In the genomic region with DNA sequence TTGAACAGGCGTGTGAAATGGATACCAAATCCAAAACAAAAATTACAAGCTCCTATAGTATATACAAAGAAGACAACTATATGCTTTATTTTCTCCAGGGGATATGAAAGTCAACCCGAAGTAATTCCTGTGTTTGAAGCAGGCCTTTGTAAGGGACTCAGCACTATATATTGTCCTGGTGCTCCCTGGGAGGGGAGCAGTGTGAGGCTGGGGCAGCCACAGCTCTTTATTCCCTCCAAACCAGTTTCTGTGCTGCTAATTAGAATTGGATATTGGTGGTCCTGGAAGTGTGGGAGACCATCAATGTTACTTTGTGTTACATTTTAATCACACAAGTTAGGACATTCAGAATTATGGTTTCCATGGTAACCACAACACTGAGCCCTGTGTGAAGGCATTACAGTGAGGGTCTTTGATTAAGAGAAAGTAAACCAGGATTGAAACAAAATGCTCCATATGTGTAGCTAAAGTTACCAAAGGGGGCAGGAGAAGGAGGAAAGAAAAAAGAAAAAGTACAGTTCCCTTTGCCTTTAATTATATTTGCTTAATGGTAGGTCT, we compare ENCODE assay signal across 16 mouse cellular contexts.
DNase-seq lines count a peak whose midpoint lies in the region; ATAC-seq and TF ChIP-seq lines count a peak whose summit lies in the region.
"Had no signal": no experiment of that assay in that cellular context is flagged by ENCODE, and none has a peak within 500 bp of the region (broad histone marks: within the 10 kb centered on the region; RNA-seq: fewer than 3 reads in every experiment).

No protein-coding gene starts in this region.

- no peaks in the 10 kb centered on the region for H3K9me3 ChIP-seq in embryonic facial prominence, embryonic 11.5 days (replicated peaks; ENCODE audit: control insufficient read depth, low read length)
- H3K9me3 ChIP-seq in embryonic facial prominence, embryonic 10.5 days = no peaks in the 10 kb centered on the region
- no peaks in the 10 kb centered on the region for H3K9me3 ChIP-seq in forebrain, embryonic 14.5 days (replicated peaks; ENCODE audit: control insufficient read depth, low read length)
- no peaks in the 10 kb centered on the region for H3K9me3 ChIP-seq in hindbrain, postnatal 0 days (ENCODE audit: low read length)
- H3K9me3 ChIP-seq in midbrain, postnatal 0 days (ENCODE audit: low read length) = no peaks in the 10 kb centered on the region
- no peaks in the 10 kb centered on the region for H3K9me3 ChIP-seq in liver, embryonic 11.5 days (ENCODE audit: control insufficient read depth, low read length)
- no peaks in the 10 kb centered on the region for H3K9me3 ChIP-seq in intestine, embryonic 16.5 days (ENCODE audit: control insufficient read depth, low read length)
- H3K9me3 ChIP-seq: heart, embryonic 12.5 days; liver, embryonic 15.5 days had no signal

- intact Hi-C loops in gastrocnemius, postnatal 36 days (cut with DNase I) = no loop called here

- 54% methylated on average over 2 of the region's 2 CpGs for WGBS in embryonic facial prominence, embryonic 11.5 days
- 52% methylated on average over 2 of the region's 2 CpGs for WGBS in embryonic facial prominence, embryonic 10.5 days
- WGBS in forebrain, embryonic 14.5 days = 19% methylated on average over 2 of the region's 2 CpGs
- WGBS in hindbrain, postnatal 0 days = 31% methylated on average over 2 of the region's 2 CpGs
- WGBS in midbrain, postnatal 0 days = 33% methylated on average over 2 of the region's 2 CpGs
- WGBS in liver, embryonic 11.5 days = 77% methylated on average over 2 of the region's 2 CpGs
- 58% methylated on average over 2 of the region's 2 CpGs for WGBS in intestine, embryonic 16.5 days

- H3K36me3 ChIP-seq in embryonic facial prominence, embryonic 11.5 days (replicated peaks; ENCODE audit: control insufficient read depth, insufficient read depth, low read depth, low read length) = no peaks in the 10 kb centered on the region
- no peaks in the 10 kb centered on the region for H3K36me3 ChIP-seq in embryonic facial prominence, embryonic 10.5 days (replicated peaks)
- H3K36me3 ChIP-seq in forebrain, embryonic 14.5 days (ENCODE audit: control insufficient read depth, insufficient read depth, low read length) = no peaks in the 10 kb centered on the region
- no peaks in the 10 kb centered on the region for H3K36me3 ChIP-seq in hindbrain, postnatal 0 days (ENCODE audit: insufficient read depth, low read length)
- no peaks in the 10 kb centered on the region for H3K36me3 ChIP-seq in midbrain, postnatal 0 days (ENCODE audit: insufficient read depth, low read length)
- H3K36me3 ChIP-seq in liver, embryonic 11.5 days (ENCODE audit: control insufficient read depth, insufficient read depth, low read length) = no peaks in the 10 kb centered on the region
- H3K36me3 ChIP-seq in intestine, embryonic 16.5 days (ENCODE audit: control insufficient read depth, insufficient read depth, low read length) = no peaks in the 10 kb centered on the region
- H3K36me3 ChIP-seq: heart, embryonic 12.5 days; liver, embryonic 15.5 days had no signal

- H3K4me2 ChIP-seq in embryonic facial prominence, embryonic 11.5 days (ENCODE audit: low read depth, low read length) = no peak overlapping the region
- H3K4me2 ChIP-seq in forebrain, embryonic 14.5 days (ENCODE audit: low read length) = no peak overlapping the region
- H3K4me2 ChIP-seq in hindbrain, postnatal 0 days (ENCODE audit: low read depth, low read length) = 0 out of 2 replicates have a peak overlapping the region, but pooled peaks have one; percentile 5
- no peak overlapping the region for H3K4me2 ChIP-seq in midbrain, postnatal 0 days (ENCODE audit: low read depth, low read length, poor library complexity, severe bottlenecking)
- no peak overlapping the region for H3K4me2 ChIP-seq in liver, embryonic 11.5 days
- no peak overlapping the region for H3K4me2 ChIP-seq in intestine, embryonic 16.5 days (ENCODE audit: low read depth, low read length)
- H3K4me2 ChIP-seq: heart, embryonic 12.5 days; liver, embryonic 15.5 days had no signal

- no peaks in the 10 kb centered on the region for H3K4me1 ChIP-seq in embryonic facial prominence, embryonic 11.5 days (ENCODE audit: control insufficient read depth, insufficient read depth, low read length)
- peaks cover 5% of the 10 kb centered on the region; the same call in 1 of the 2 replicates for H3K4me1 ChIP-seq in embryonic facial prominence, embryonic 10.5 days
- H3K4me1 ChIP-seq in forebrain, embryonic 14.5 days (ENCODE audit: control insufficient read depth, insufficient read depth, low read length) = peaks cover 6% of the 10 kb centered on the region; the same call in 1 of the 2 replicates
- no peaks in the 10 kb centered on the region for H3K4me1 ChIP-seq in hindbrain, postnatal 0 days (ENCODE audit: insufficient read depth, low read length)
- H3K4me1 ChIP-seq in midbrain, postnatal 0 days (ENCODE audit: insufficient read depth, low read length) = no peaks in the 10 kb centered on the region
- no peaks in the 10 kb centered on the region for H3K4me1 ChIP-seq in liver, embryonic 11.5 days (replicated peaks; ENCODE audit: control insufficient read depth, insufficient read depth, low read length)
- no peaks in the 10 kb centered on the region for H3K4me1 ChIP-seq in intestine, embryonic 16.5 days (ENCODE audit: control insufficient read depth, insufficient read depth, low read length)
- H3K4me1 ChIP-seq: heart, embryonic 12.5 days; liver, embryonic 15.5 days had no signal

- DNase-seq in embryonic facial prominence, embryonic 11.5 days (ENCODE audit: low spot score) = peak; percentile 33
- DNase-seq in embryonic facial prominence, embryonic 10.5 days (ENCODE audit: low spot score) = no peak
- DNase-seq in forebrain, embryonic 14.5 days (ENCODE audit: low spot score) = peak; percentile 69
- peak; percentile 48 for DNase-seq in hindbrain, postnatal 0 days (ENCODE audit: low spot score)
- DNase-seq in midbrain, postnatal 0 days (ENCODE audit: low spot score) = peak; percentile 54
- no peak for DNase-seq in liver, embryonic 11.5 days (ENCODE audit: low spot score)
- DNase-seq in gastrocnemius, postnatal 36 days = no peak
- DNase-seq: cerebellum, adult 8-10 months; gastrocnemius, postnatal 14 days; layer of hippocampus, adult 9-11 months; lung, postnatal 14 days; thymus, postnatal 36 days had no signal

- TF ChIP-seq CTCF in hindbrain, postnatal 0 days (IDR thresholded peaks at IDR 0.05; ENCODE audit: low read depth) = no peak
- TF ChIP-seq CTCF in midbrain, postnatal 0 days (IDR thresholded peaks at IDR 0.05) = peak; percentile 5; the same call in 1 of the 2 replicates

- peak; percentile 73 for ATAC-seq in embryonic facial prominence, embryonic 11.5 days (replicated peaks; ENCODE audit: insufficient number of reproducible peaks, low FRiP score, low TSS enrichment, low read depth)
- peak; percentile 89 for ATAC-seq in forebrain, embryonic 14.5 days
- peak; percentile 70; the same call in 1 of the 2 replicates for ATAC-seq in hindbrain, postnatal 0 days
- 0 out of 2 replicates have a peak, but pooled peaks have one; percentile 47 for ATAC-seq in midbrain, postnatal 0 days (ENCODE audit: low FRiP score)
- ATAC-seq in liver, embryonic 11.5 days (replicated peaks; ENCODE audit: low FRiP score) = no peak
- ATAC-seq in intestine, embryonic 16.5 days = no peak
- ATAC-seq: Patski had no signal

- no peak overlapping the region for H3K9ac ChIP-seq in embryonic facial prominence, embryonic 11.5 days (replicated peaks; ENCODE audit: low read length)
- no peak overlapping the region for H3K9ac ChIP-seq in forebrain, embryonic 14.5 days (ENCODE audit: low read length)
- H3K9ac ChIP-seq in hindbrain, postnatal 0 days (replicated peaks; ENCODE audit: low read length) = no peak overlapping the region
- H3K9ac ChIP-seq in midbrain, postnatal 0 days (replicated peaks; ENCODE audit: low read length, poor library complexity, severe bottlenecking) = no peak overlapping the region
- H3K9ac ChIP-seq in liver, embryonic 11.5 days (ENCODE audit: low read depth, low read length) = no peak overlapping the region
- H3K9ac ChIP-seq in intestine, embryonic 16.5 days (ENCODE audit: low read depth, low read length) = no peak overlapping the region
- H3K9ac ChIP-seq: heart, embryonic 12.5 days; liver, embryonic 15.5 days had no signal

- H3K27me3 ChIP-seq in embryonic facial prominence, embryonic 11.5 days (ENCODE audit: control insufficient read depth, insufficient read depth, low read length) = no peaks in the 10 kb centered on the region
- H3K27me3 ChIP-seq in embryonic facial prominence, embryonic 10.5 days (replicated peaks; ENCODE audit: low read depth, poor library complexity, severe bottlenecking) = no peaks in the 10 kb centered on the region
- H3K27me3 ChIP-seq in forebrain, embryonic 14.5 days (replicated peaks; ENCODE audit: control insufficient read depth, insufficient read depth, low read length) = no peaks in the 10 kb centered on the region
- no peaks in the 10 kb centered on the region for H3K27me3 ChIP-seq in hindbrain, postnatal 0 days (ENCODE audit: insufficient read depth, low read length)
- H3K27me3 ChIP-seq in midbrain, postnatal 0 days (ENCODE audit: insufficient read depth, low read length) = no peaks in the 10 kb centered on the region
- no peaks in the 10 kb centered on the region for H3K27me3 ChIP-seq in liver, embryonic 11.5 days (replicated peaks; ENCODE audit: control insufficient read depth, insufficient read depth, low read length)
- no peaks in the 10 kb centered on the region for H3K27me3 ChIP-seq in intestine, embryonic 16.5 days (replicated peaks; ENCODE audit: control insufficient read depth, insufficient read depth, low read length)
- H3K27me3 ChIP-seq: heart, embryonic 12.5 days; liver, embryonic 15.5 days had no signal

- no peak overlapping the region for H3K27ac ChIP-seq in embryonic facial prominence, embryonic 11.5 days (replicated peaks; ENCODE audit: low read depth, low read length)
- no peak overlapping the region for H3K27ac ChIP-seq in embryonic facial prominence, embryonic 10.5 days (replicated peaks)
- H3K27ac ChIP-seq in forebrain, embryonic 14.5 days (ENCODE audit: low read depth, low read length) = no peak overlapping the region
- H3K27ac ChIP-seq in hindbrain, postnatal 0 days = no peak overlapping the region
- no peak overlapping the region for H3K27ac ChIP-seq in midbrain, postnatal 0 days (ENCODE audit: low read depth, low read length)
- H3K27ac ChIP-seq in liver, embryonic 11.5 days (ENCODE audit: low read depth, low read length) = no peak overlapping the region
- H3K27ac ChIP-seq in intestine, embryonic 16.5 days (ENCODE audit: low read length) = no peak overlapping the region
- H3K27ac ChIP-seq: liver, embryonic 15.5 days had no signal

- no peak overlapping the region for H3K4me3 ChIP-seq in embryonic facial prominence, embryonic 11.5 days (ENCODE audit: low read depth, low read length)
- H3K4me3 ChIP-seq in embryonic facial prominence, embryonic 10.5 days = no peak overlapping the region
- H3K4me3 ChIP-seq in forebrain, embryonic 14.5 days (ENCODE audit: low read depth, low read length) = no peak overlapping the region
- H3K4me3 ChIP-seq in hindbrain, postnatal 0 days (ENCODE audit: low read length) = no peak overlapping the region
- no peak overlapping the region for H3K4me3 ChIP-seq in midbrain, postnatal 0 days (ENCODE audit: low read depth, low read length)
- no peak overlapping the region for H3K4me3 ChIP-seq in liver, embryonic 11.5 days (ENCODE audit: low read depth, low read length)
- H3K4me3 ChIP-seq in intestine, embryonic 16.5 days (ENCODE audit: low read length) = no peak overlapping the region
- H3K4me3 ChIP-seq: heart, embryonic 12.5 days; liver, embryonic 15.5 days had no signal

Comparison
In these comparisons a context has a peak if more than half of its experiments do, and no peak if none do; other contexts are left out.
1. DNase-seq: peak in embryonic facial prominence, embryonic 11.5 days (single experiment), forebrain, embryonic 14.5 days (single experiment), hindbrain, postnatal 0 days (single experiment) and midbrain, postnatal 0 days (single experiment); none in embryonic facial prominence, embryonic 10.5 days (single experiment), liver, embryonic 11.5 days (single experiment) and gastrocnemius, postnatal 36 days (0 of 2).
2. ATAC-seq: peak in embryonic facial prominence, embryonic 11.5 days (single experiment), forebrain, embryonic 14.5 days (single experiment), hindbrain, postnatal 0 days (single experiment) and midbrain, postnatal 0 days (single experiment); none in liver, embryonic 11.5 days (single experiment) and intestine, embryonic 16.5 days (single experiment).